Mouse (Mus musculus) intestine, embryonic 15.5 days (tissue): ENCODE measurements around the gene Eif6. TPM values are rescaled to one million over a fixed set of nuclear protein-coding genes. Genes with fewer than 3 reads are reported as not detected.
"Not testable (repeated sequence)": the region's sequence is repeated elsewhere in the genome, so short reads cannot be mapped to it uniquely, and the experiment has no call there.

Source experiments
- ATAC-seq: fragments of 200-750 bp; cut with Nextera tagmentation; 2 replicates; pipeline ENCODE4 v1.8.0; 2017; ENCODE audit warnings: moderate TSS enrichment, moderate library complexity
- H3K27ac ChIP-seq: fragments of 300-500 bp; sonication (generic); 2 replicates; pipeline ENCODE4 v1.5.1; 2015; ENCODE audit warnings: mild to moderate bottlenecking, inconsistent platforms
- H3K27me3 ChIP-seq: fragments of 300-500 bp; sonication (generic); replicated peaks from 2 replicates; pipeline ENCODE4 v1.6.1; 2015; ENCODE audit warnings: inconsistent platforms
- H3K36me3 ChIP-seq: fragments of 300-500 bp; sonication (generic); 2 replicates; pipeline ENCODE4 v1.6.1; 2015; ENCODE audit warnings: inconsistent platforms
- H3K4me1 ChIP-seq: fragments of 300-500 bp; sonication (generic); replicated peaks from 2 replicates; pipeline ENCODE4 v1.6.1; 2015; ENCODE audit warnings: inconsistent platforms
- H3K4me2 ChIP-seq: fragments of 300-500 bp; sonication (generic); replicated peaks from 2 replicates; pipeline ENCODE4 v1.6.1; 2015; ENCODE audit warnings: mild to moderate bottlenecking, inconsistent platforms
- H3K4me3 ChIP-seq: fragments of 300-500 bp; sonication (generic); replicated peaks from 2 replicates; pipeline ENCODE4 v1.5.1; 2015; ENCODE audit warnings: inconsistent platforms
- H3K9ac ChIP-seq: fragments of 300-500 bp; sonication (generic); 2 replicates; pipeline ENCODE4 v1.6.1; 2015; ENCODE audit warnings: inconsistent platforms
- H3K9me3 ChIP-seq: fragments of 300-500 bp; sonication (generic); 2 replicates; pipeline ENCODE4 v1.6.1; 2016; ENCODE audit warnings: inconsistent platforms
- WGBS: fragments of 180-500 bp; shearing (Covaris S2); methylation state at CpG from one replicate; pipeline ENCODE4 v1.1.7; 2015; 5-methylcytosine and 5-hydroxymethylcytosine counted together
- polyA plus RNA-seq: library from polyadenylated mRNA; unstranded; fragments of >200 nt; fragmentation: Nextera tagmentation; extraction: Ambion mirVana; gene quantifications from 2 replicates; pipeline ENCODE4 v1.2.1, GENCODE M21; 2015

Eif6 gene
- polyA plus RNA-seq, 1 experiment from 2014 or later, result 265 TPM

- peak; percentile 46; the same call in 1 of the 2 replicates for ATAC-seq
- H3K4me1 ChIP-seq, result no peaks in the 10 kb centered on the region
- no peaks in the 10 kb centered on the region for H3K27me3 ChIP-seq
- no peaks in the 10 kb centered on the region for H3K9me3 ChIP-seq
- H3K27ac ChIP-seq, result no peak overlapping the region
- no peak overlapping the region for H3K4me3 ChIP-seq
- WGBS, result 51% methylated on average over 7 of the region's 7 CpGs
- no peak overlapping the region for H3K4me2 ChIP-seq
- no peak overlapping the region for H3K9ac ChIP-seq
- peaks cover 21% of the 10 kb centered on the region; the same call in 1 of the 2 replicates for H3K36me3 ChIP-seq
Observed at GRCm38 (mm10) chr2:155849464-155849863, 22.7 kb upstream of the Eif6 start.

GRCm38 (mm10) chr2:155848291-155848690 is 21.6 kb upstream of the Eif6 start:
- Histone ChIP-seq H3K4me2 (no peak overlapping the region), H3K4me1 (no peaks in the 10 kb centered on the region), H3K27ac (no peak overlapping the region), H3K9me3 (no peaks in the 10 kb centered on the region), H3K4me3 (no peak overlapping the region), H3K9ac (no peak overlapping the region), H3K36me3 (peaks cover 21% of the 10 kb centered on the region; the same call in 1 of the 2 replicates), H3K27me3 (no peaks in the 10 kb centered on the region)
- 29% methylated on average over 6 of the region's 6 CpGs for WGBS
- peak; percentile 16 for ATAC-seq

GRCm38 (mm10) chr2:155846930-155847329 is 20.2 kb upstream of the Eif6 start:
- no peak overlapping the region for H3K9ac ChIP-seq
- H3K27me3 ChIP-seq, result no peaks in the 10 kb centered on the region
- H3K4me1 ChIP-seq, result no peaks in the 10 kb centered on the region
- WGBS, result 74% methylated on average over 8 of the region's 8 CpGs
- no peak overlapping the region for H3K27ac ChIP-seq
- H3K4me2 ChIP-seq, result no peak overlapping the region
- H3K36me3 ChIP-seq, result peaks cover 19% of the 10 kb centered on the region; the same call in 1 of the 2 replicates
- no peak overlapping the region for H3K4me3 ChIP-seq
- no peaks in the 10 kb centered on the region for H3K9me3 ChIP-seq
- ATAC-seq, result no peak

GRCm38 (mm10) chr2:155838961-155839360 is 12.2 kb upstream of the Eif6 start:
- ATAC-seq, result no peak
- H3K9ac ChIP-seq, result no peak overlapping the region
- H3K27ac ChIP-seq, result no peak overlapping the region
- H3K36me3 ChIP-seq, result no peaks in the 10 kb centered on the region
- no peak overlapping the region for H3K4me3 ChIP-seq
- H3K9me3 ChIP-seq, result no peaks in the 10 kb centered on the region
- 86% methylated on average over 4 of the region's 4 CpGs for WGBS
- H3K27me3 ChIP-seq, result no peaks in the 10 kb centered on the region
- no peak overlapping the region for H3K4me2 ChIP-seq
- 0 out of 2 replicates have a peak, but pooled peaks cover 3% of the 10 kb centered on the region for H3K4me1 ChIP-seq

GRCm38 (mm10) chr2:155837961-155838360 is 11.2 kb upstream of the Eif6 start:
- no peak overlapping the region for H3K4me3 ChIP-seq
- H3K36me3 ChIP-seq, result no peaks in the 10 kb centered on the region
- H3K4me2 ChIP-seq, result no peak overlapping the region
- 0 out of 2 replicates have a peak, but pooled peaks cover 3% of the 10 kb centered on the region for H3K4me1 ChIP-seq
- no peak overlapping the region for H3K9ac ChIP-seq
- no peaks in the 10 kb centered on the region for H3K27me3 ChIP-seq
- WGBS, result 57% methylated on average over 3 of the region's 3 CpGs
- no peaks in the 10 kb centered on the region for H3K9me3 ChIP-seq
- peak; percentile 56 for ATAC-seq
- H3K27ac ChIP-seq, result no peak overlapping the region

- Histone ChIP-seq H3K4me2 (no peak within 1 kb of the TSS), H3K9me3 (no peaks in the 10 kb centered on the region), H3K27ac (no peak within 1 kb of the TSS), H3K4me3 (no peak within 1 kb of the TSS), H3K36me3 (no peaks in the 10 kb centered on the region), H3K27me3 (no peaks in the 10 kb centered on the region), H3K4me1 (0 out of 2 replicates have a peak, but pooled peaks cover 3% of the 10 kb centered on the region), H3K9ac (no peak within 1 kb of the TSS)
- ATAC-seq, result no peak; the same call in 1 of the 2 replicates
- 57% methylated on average over 9 of the region's 9 CpGs for WGBS
Observed at GRCm38 (mm10) chr2:155834732-155835131, 8.0 kb upstream of the Eif6 start, which contains the start of gene Fam83c. Fam83c (minus strand) TSS chr2:155834854.

- ATAC-seq, H3K4me3 ChIP-seq, H3K36me3 ChIP-seq, H3K9ac ChIP-seq, H3K4me2 ChIP-seq, H3K27ac ChIP-seq, H3K27me3 ChIP-seq, H3K4me1 ChIP-seq, H3K9me3 ChIP-seq: not testable (repeated sequence)
- 81% methylated on average over 1 of the region's 1 CpGs for WGBS
Observed at GRCm38 (mm10) chr2:155832087-155832486, 5.4 kb upstream of the Eif6 start.

GRCm38 (mm10) chr2:155831302-155831701 is 4.6 kb upstream of the Eif6 start:
- WGBS, result 57% methylated on average over 9 of the region's 9 CpGs
- Histone ChIP-seq H3K4me2 (no peak overlapping the region), H3K9me3 (no peaks in the 10 kb centered on the region), H3K9ac (no peak overlapping the region), H3K27me3 (no peaks in the 10 kb centered on the region), H3K4me3 (no peak overlapping the region), H3K27ac (no peak overlapping the region), H3K36me3 (no peaks in the 10 kb centered on the region), H3K4me1 (0 out of 2 replicates have a peak, but pooled peaks cover 3% of the 10 kb centered on the region)
- no peak for ATAC-seq

GRCm38 (mm10) chr2:155830841-155831240 is 4.1 kb upstream of the Eif6 start:
- 91% methylated on average over 8 of the region's 8 CpGs for WGBS

GRCm38 (mm10) chr2:155825904-155826629 is 658 bp downstream of the Eif6 start:
- Histone ChIP-seq H3K27me3 (no peaks in the 10 kb centered on the region), H3K27ac (peak overlapping the region; percentile 94), H3K4me3 (peak overlapping the region; percentile 90), H3K4me2 (peak overlapping the region; percentile 80), H3K9me3 (no peaks in the 10 kb centered on the region), H3K36me3 (peaks cover 17% of the 10 kb centered on the region), H3K4me1 (0 out of 2 replicates have a peak, but pooled peaks cover 7% of the 10 kb centered on the region), H3K9ac (peak overlapping the region; percentile 88)
- under 1% methylated on average over 52 of the region's 52 CpGs for WGBS
- ATAC-seq, result peak; percentile 35

More at GRCm38 (mm10) chr2:155830841-155831240, 4.1 kb upstream of the Eif6 start:
- H3K4me3 ChIP-seq, result no peak overlapping the region
- no peak for ATAC-seq
- H3K4me1 ChIP-seq, result 0 out of 2 replicates have a peak, but pooled peaks cover 3% of the 10 kb centered on the region
- no peak overlapping the region for H3K9ac ChIP-seq
- H3K36me3 ChIP-seq, result no peaks in the 10 kb centered on the region
- no peak overlapping the region for H3K27ac ChIP-seq
- H3K4me2 ChIP-seq, result no peak overlapping the region
- H3K27me3 ChIP-seq, result no peaks in the 10 kb centered on the region
- H3K9me3 ChIP-seq, result no peaks in the 10 kb centered on the region

- no peaks in the 10 kb centered on the region for H3K9me3 ChIP-seq
- no peak overlapping the region for H3K27ac ChIP-seq
- H3K36me3 ChIP-seq, result peaks cover 17% of the 10 kb centered on the region
- H3K4me1 ChIP-seq, result peaks cover 15% of the 10 kb centered on the region
- no peak overlapping the region for H3K4me3 ChIP-seq
- H3K27me3 ChIP-seq, result no peaks in the 10 kb centered on the region
- no peak for ATAC-seq
- no peak overlapping the region for H3K9ac ChIP-seq
- no peak overlapping the region for H3K4me2 ChIP-seq
- 95% methylated on average over 8 of the region's 8 CpGs for WGBS
Observed at GRCm38 (mm10) chr2:155823722-155824121, 3.0 kb downstream of the Eif6 start.

- Histone ChIP-seq H3K4me2 (no peak overlapping the region), H3K9ac (no peak overlapping the region), H3K9me3 (no peaks in the 10 kb centered on the region), H3K36me3 (peaks cover 17% of the 10 kb centered on the region), H3K4me3 (no peak overlapping the region), H3K27ac (no peak overlapping the region), H3K4me1 (peaks cover 26% of the 10 kb centered on the region), H3K27me3 (no peaks in the 10 kb centered on the region)
- WGBS, result 86% methylated on average over 5 of the region's 5 CpGs
- no peak for ATAC-seq
Observed at GRCm38 (mm10) chr2:155820779-155821178, 5.9 kb downstream of the Eif6 start.
